Mouse (Mus musculus) ES-E14 (cell line): ENCODE data around the gene Prps1. TPM values are rescaled to one million over a fixed set of nuclear protein-coding genes. Genes with fewer than 3 reads are reported as not detected.
"Not testable (repeated sequence)": the region's sequence is repeated elsewhere in the genome, so short reads cannot be mapped to it uniquely, and the experiment has no call there.

Experiments
- DNase-seq: peaks from one replicate; pipeline ENCODE4 v3.0.0-alpha.2; 2013; ENCODE audit warnings: low read depth, low spot score
- H3K27ac ChIP-seq: 2 replicates; pipeline ENCODE4 v1.5.1; 2012; ENCODE audit warnings: low read depth, mild to moderate bottlenecking, low read length, moderate library complexity, mixed read lengths; ENCODE audit not compliant: poor library complexity, insufficient read depth, severe bottlenecking
- H3K36me3 ChIP-seq: 2 replicates; pipeline ENCODE4 v1.6.1; 2012; ENCODE audit warnings: mild to moderate bottlenecking, low read length, moderate library complexity, mixed read lengths; ENCODE audit not compliant: control insufficient read depth, poor library complexity, insufficient read depth, severe bottlenecking
- H3K4me1 ChIP-seq, 2 experiments: fragments of 150-350 bp in 1 of 2; sonication (generic) in 1 of 2; 2 replicates each; pipeline ENCODE4 v1.6.1; 2012; ENCODE audit warnings: low read length in 2 of 2, mild to moderate bottlenecking in 1 of 2, mixed read lengths in 1 of 2; ENCODE audit not compliant: control insufficient read depth in 2 of 2, insufficient read depth in 2 of 2, poor library complexity in 1 of 2
- H3K4me3 ChIP-seq, 2 experiments: fragments of 150-350 bp in 1 of 2; sonication (generic) in 1 of 2; 2 replicates each; pipeline ENCODE4 v1.5.1; 2012; ENCODE audit warnings: low read length in 2 of 2, low read depth in 1 of 2, mild to moderate bottlenecking in 1 of 2, mixed read lengths in 1 of 2; ENCODE audit not compliant: insufficient read depth in 1 of 2, poor library complexity in 1 of 2, severe bottlenecking in 1 of 2
- H3K9ac ChIP-seq: 2 replicates; pipeline ENCODE4 v1.6.1; 2012; ENCODE audit warnings: low read depth, mild to moderate bottlenecking, low read length, mixed read lengths; ENCODE audit not compliant: poor library complexity, insufficient read depth, severe bottlenecking
- H3K9me3 ChIP-seq: fragments of 150-350 bp; sonication (generic); 2 replicates; pipeline ENCODE4 v1.6.1; 2012; ENCODE audit warnings: low read depth, mild to moderate bottlenecking, low read length; ENCODE audit not compliant: control insufficient read depth, insufficient read depth
- CHD2 ChIP-seq: IDR thresholded peaks from 2 replicates; pipeline ENCODE4 v1.6.1; 2014; ENCODE audit warnings: mild to moderate bottlenecking, low read depth, low read length, inconsistent platforms
- HCFC1 ChIP-seq: IDR thresholded peaks from 2 replicates; pipeline ENCODE4 v1.6.1; 2012; ENCODE audit warnings: low read length, inconsistent platforms, borderline replicate concordance; ENCODE audit not compliant: insufficient read depth
- MAFK ChIP-seq: IDR thresholded peaks from 2 replicates; pipeline ENCODE4 v1.6.1; 2014; ENCODE audit warnings: mild to moderate bottlenecking, low read depth, low read length, inconsistent platforms; ENCODE audit not compliant: insufficient read depth
- ZC3H11A ChIP-seq: IDR thresholded peaks from 2 replicates; pipeline ENCODE4 v1.6.1; 2012; ENCODE audit warnings: low read depth, mild to moderate bottlenecking, inconsistent platforms, low read length, borderline replicate concordance
- ZNF384 ChIP-seq: IDR thresholded peaks from 2 replicates; pipeline ENCODE4 v1.6.1; 2012; ENCODE audit warnings: low read depth, low read length, inconsistent platforms
- in situ Hi-C, 2 experiments: fragments of 600-800 bp; cut with MboI; formaldehyde crosslinking; loops; one replicate each; pipeline ENCODE4 v1.15.1; 2025; ENCODE audit warnings: low sequenced_read_pairs in 2 of 2, inconsistent platforms in 1 of 2; ENCODE audit not compliant: unreplicated experiment in 2 of 2
- total RNA-seq: library from RNA; depleted of rRNA; stranded (reverse); fragments of 300-350 nt; gene quantifications from 2 replicates; pipeline ENCODE4 v1.2.3, GENCODE M21; 2012

Gene Prps1
- total RNA-seq, 1 experiment, result 67.2 TPM

GRCm38 (mm10) chrX:140493527-140494029 is 37.2 kb downstream of the Prps1 start:
- H3K36me3 ChIP-seq, result no peaks in the 10 kb centered on the region
- no peaks in the 10 kb centered on the region for H3K4me1 ChIP-seq
- H3K9me3 ChIP-seq, result no peaks in the 10 kb centered on the region
- no peak for TF ChIP-seq MAFK
- TF ChIP-seq ZNF384, result no peak
- TF ChIP-seq CHD2, result no peak
- TF ChIP-seq HCFC1, result no peak
- no peak for TF ChIP-seq ZC3H11A
- no peak overlapping the region for H3K9ac ChIP-seq
- no peak overlapping the region for H3K27ac ChIP-seq
- DNase-seq, result no peak
- H3K4me3 ChIP-seq, result no peak overlapping the region
- in situ Hi-C loops, result loop anchor here in 1 of 2 experiments (25.0 kb wide), 1 partner anchor 219 kb away; no protein-coding TSS in a partner anchor

GRCm38 (mm10) chrX:140494170-140494569 is 37.8 kb downstream of the Prps1 start:
- in situ Hi-C loops, result loop anchor here in 1 of 2 experiments (25.0 kb wide), 1 partner anchor 218 kb away; no protein-coding TSS in a partner anchor
- no peak for DNase-seq
- Histone ChIP-seq H3K27ac (no peak overlapping the region), H3K9me3 (no peaks in the 10 kb centered on the region), H3K4me3 (no peak overlapping the region), H3K4me1 (no peaks in the 10 kb centered on the region), H3K9ac (no peak overlapping the region), H3K36me3 (no peaks in the 10 kb centered on the region)
- TF ChIP-seq ZC3H11A (no peak), CHD2 (no peak), MAFK (no peak), ZNF384 (no peak), HCFC1 (no peak)

GRCm38 (mm10) chrX:140498431-140498830 is 42.0 kb downstream of the Prps1 start:
- not testable (repeated sequence) for H3K9ac ChIP-seq, H3K4me3 ChIP-seq, H3K4me1 ChIP-seq, H3K9me3 ChIP-seq, H3K27ac ChIP-seq, H3K36me3 ChIP-seq, DNase-seq
- in situ Hi-C loops, result loop anchor here in 1 of 2 experiments (25.0 kb wide), 1 partner anchor 214 kb away; no protein-coding TSS in a partner anchor

- H3K4me1 ChIP-seq, result 0 out of 4 replicates have a peak, but pooled peaks cover 0 to 2% of the 10 kb centered on the region in 2 experiments
- H3K4me3 ChIP-seq, result no peak overlapping the region
- no peak overlapping the region for H3K9ac ChIP-seq
- no peaks in the 10 kb centered on the region for H3K9me3 ChIP-seq
- in situ Hi-C loops, result no loop called here
- no peaks in the 10 kb centered on the region for H3K36me3 ChIP-seq
- TF ChIP-seq ZC3H11A (no peak), ZNF384 (no peak), CHD2 (no peak), HCFC1 (no peak), MAFK (no peak)
- DNase-seq, result no peak
- no peak overlapping the region for H3K27ac ChIP-seq
These were observed 43.9 kb downstream of the Prps1 start for GRCm38 (mm10) chrX:140500306-140500705.
